Mouse (Mus musculus): ENCODE results near the gene Ifrd1. TPM values are rescaled to one million over a fixed set of nuclear protein-coding genes. Genes with fewer than 3 reads are reported as not detected.

Ifrd1 gene
- polyA plus RNA-seq, 1 experiment from 2014 or later: 156 TPM

DNA sequence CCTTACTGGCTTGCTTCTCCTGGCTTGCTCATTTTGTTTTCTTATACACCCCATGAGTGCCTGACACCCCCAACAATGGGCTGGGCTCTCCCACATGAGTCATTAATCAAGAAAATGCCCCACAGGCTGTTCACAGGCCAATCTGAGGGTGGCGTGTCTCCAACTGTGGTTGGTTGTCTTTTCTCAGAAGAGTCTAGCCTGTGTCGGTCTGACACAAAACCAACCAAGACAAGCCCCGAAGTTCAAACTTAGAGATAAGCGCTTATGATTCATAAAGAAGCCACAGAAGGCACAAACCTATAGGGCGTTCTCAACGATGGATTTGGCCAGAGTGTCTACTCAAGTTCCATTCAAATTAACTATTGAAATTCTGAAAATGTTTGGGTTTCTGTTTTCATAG, 94.1 kb downstream of the Ifrd1 start:
- Histone ChIP-seq H3K4me3 (ENCODE audit: low read length) (no peak overlapping the region), H3K9ac (ENCODE audit: low read depth, low read length) (no peak overlapping the region), H3K36me3 (ENCODE audit: control insufficient read depth, insufficient read depth, low read length) (no peaks in the 10 kb centered on the region), H3K9me3 (ENCODE audit: control insufficient read depth, low read length) (no peaks in the 10 kb centered on the region), H3K4me1 (ENCODE audit: control insufficient read depth, insufficient read depth, low read depth, low read length) (no peaks in the 10 kb centered on the region), H3K4me2 (ENCODE audit: low read length) (no peak overlapping the region), H3K27ac (ENCODE audit: low read depth, low read length) (no peak overlapping the region), H3K27me3 (replicated peaks; ENCODE audit: control insufficient read depth, insufficient read depth, low read length) (no peaks in the 10 kb centered on the region)
- WGBS: 89% methylated on average over 6 of the region's 6 CpGs
- ATAC-seq: no peak

GRCm38 (mm10) chr12:40152353-40153069, 95.8 kb downstream of the Ifrd1 start:
- no peak overlapping the region for H3K9ac ChIP-seq (ENCODE audit: low read depth, low read length)
- no peak overlapping the region for H3K4me3 ChIP-seq (ENCODE audit: low read length)
- no peak overlapping the region for H3K27ac ChIP-seq (ENCODE audit: low read depth, low read length)
- H3K9me3 ChIP-seq (ENCODE audit: control insufficient read depth, low read length): no peaks in the 10 kb centered on the region
- H3K36me3 ChIP-seq (ENCODE audit: control insufficient read depth, insufficient read depth, low read length): no peaks in the 10 kb centered on the region
- no peak overlapping the region for H3K4me2 ChIP-seq (ENCODE audit: low read length)
- H3K4me1 ChIP-seq (ENCODE audit: control insufficient read depth, insufficient read depth, low read depth, low read length): no peaks in the 10 kb centered on the region
- WGBS: 88% methylated on average over 8 of the region's 8 CpGs
- no peak for ATAC-seq
- no peaks in the 10 kb centered on the region for H3K27me3 ChIP-seq (replicated peaks; ENCODE audit: control insufficient read depth, insufficient read depth, low read length)

MicroRNAs within 50 kb of the gene (microRNA counts, 519-probe panel; counts per million panel counts)
- not detected for microRNA mmu-miR-1938

Small RNA genes lying within 50 kb of the gene (microRNA-seq; reads per million reads assigned to microRNA genes)
- not detected for gene Mir1938

Other genes starting within 250 kb of the Ifrd1 start
- 108 and 110 TPM in 2 replicates for gene Arl4a, start 210.5 kb downstream of the Ifrd1 start, polyA plus RNA-seq (2015; fragmentation: Nextera tagmentation; extraction: Ambion mirVana)
- gene Scin, start 114.3 kb downstream of the Ifrd1 start, polyA plus RNA-seq (2015; fragmentation: Nextera tagmentation; extraction: Ambion mirVana): 0.21 TPM in 1 of 2 replicates, not detected in the other
- 0.16 TPM in 1 of 2 replicates, not detected in the other for gene Lsmem1, start 49.0 kb downstream of the Ifrd1 start, polyA plus RNA-seq (2015; fragmentation: Nextera tagmentation; extraction: Ambion mirVana)
- 30.9 and 33.0 TPM in 2 replicates for gene Zfp277, start 197.4 kb upstream of the Ifrd1 start, polyA plus RNA-seq (2015; fragmentation: Nextera tagmentation; extraction: Ambion mirVana)
- gene Dock4, start 197.4 kb upstream of the Ifrd1 start, polyA plus RNA-seq (2015; fragmentation: Nextera tagmentation; extraction: Ambion mirVana): 27.9 and 28.9 TPM in 2 replicates